Mouse (Mus musculus): ENCODE data around the gene St3gal3.

GRCm38 (mm10) chr4:117926545-117927482 is 207.9 kb downstream of the St3gal3 start:
- TF ChIP-seq CTCF (IDR thresholded peaks at IDR 0.05; ENCODE audit: borderline replicate concordance, control insufficient read depth, extremely low read depth, insufficient read depth, low read length, poor library complexity) = no peak
- no peak for TF ChIP-seq POLR2A (IDR thresholded peaks at IDR 0.05; ENCODE audit: control insufficient read depth, extremely low read depth, insufficient read depth, low read length, poor library complexity)
